Mouse (Mus musculus): ENCODE measurements at regions not wholly inside any gene's neighbourhood (a gene's known extent, or its start where the extent isn't known, plus 50 kb on each side); places are given as distances from the start of the nearest gene placed in this dataset.

GRCm38 (mm10) chr4:8417821-8418220 lies 179.0 kb upstream of the Car8 start:
- Histone ChIP-seq H3ac (ENCODE audit: control insufficient read depth, insufficient read length, low read depth) (no peak overlapping the region), H3K79me3 (ENCODE audit: low read depth) (no peaks in the 10 kb centered on the region), H3K36me3 (ENCODE audit: control insufficient read depth, insufficient read depth) (no peaks in the 10 kb centered on the region), H3K79me2 (ENCODE audit: control insufficient read depth, insufficient read depth) (no peaks in the 10 kb centered on the region), H3K27me3 (ENCODE audit: control insufficient read depth, insufficient read depth, insufficient read length) (no peaks in the 10 kb centered on the region), H3K4me3 (ENCODE audit: insufficient read depth, poor library complexity, severe bottlenecking) (no peak overlapping the region)
- TF ChIP-seq FOSL1 (IDR thresholded peaks at IDR 0.05; ENCODE audit: insufficient read depth, low read length, poor library complexity, severe bottlenecking) (no peak), MYOG (IDR thresholded peaks at IDR 0.05; ENCODE audit: control insufficient read depth, extremely low read depth, insufficient read length) (no peak), CEBPB (IDR thresholded peaks at IDR 0.05; ENCODE audit: low read depth) (no peak), MYOD1 (IDR thresholded peaks at IDR 0.05; ENCODE audit: control insufficient read depth, insufficient read length, low read depth) (no peak), CTCF (IDR thresholded peaks at IDR 0.05; ENCODE audit: control insufficient read depth, insufficient read depth, insufficient read length) (no peak), MAX (IDR thresholded peaks at IDR 0.05) (no peak), USF1 (IDR thresholded peaks at IDR 0.05; ENCODE audit: low read depth) (no peak)

DNA sequence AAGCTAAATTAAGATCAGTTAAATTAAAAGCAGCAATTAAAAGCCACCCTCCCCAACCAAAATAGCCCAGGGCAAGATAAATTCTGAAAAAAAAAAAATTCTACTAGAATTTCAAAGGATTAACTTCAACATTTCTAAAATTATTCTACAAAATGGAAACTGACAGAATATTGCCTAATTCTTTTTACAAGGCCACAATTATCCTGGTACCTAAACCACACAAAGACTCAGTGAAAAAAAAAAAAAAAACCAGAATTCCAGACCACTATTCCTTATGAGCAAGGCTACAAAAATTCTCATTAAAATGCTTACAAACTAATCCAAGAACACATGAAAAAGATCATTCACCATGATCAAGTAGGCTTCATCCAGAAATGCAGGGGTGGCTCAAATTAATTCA lies 174.5 kb upstream of the Car8 start:
- H3K79me2 ChIP-seq (ENCODE audit: control insufficient read depth, insufficient read depth): no peaks in the 10 kb centered on the region
- no peak overlapping the region for H3K4me3 ChIP-seq (ENCODE audit: insufficient read depth, poor library complexity, severe bottlenecking)
- no peak for TF ChIP-seq MYOG (IDR thresholded peaks at IDR 0.05; ENCODE audit: control insufficient read depth, extremely low read depth, insufficient read length)
- no peak for TF ChIP-seq MYOD1 (IDR thresholded peaks at IDR 0.05; ENCODE audit: control insufficient read depth, insufficient read length, low read depth)
- peak; percentile 41 for TF ChIP-seq CEBPB (IDR thresholded peaks at IDR 0.05; ENCODE audit: low read depth)
- no peak for TF ChIP-seq CTCF (IDR thresholded peaks at IDR 0.05; ENCODE audit: control insufficient read depth, insufficient read depth, insufficient read length)
- no peak for TF ChIP-seq MAX (IDR thresholded peaks at IDR 0.05)
- H3K36me3 ChIP-seq (ENCODE audit: control insufficient read depth, insufficient read depth): no peaks in the 10 kb centered on the region
- H3K79me3 ChIP-seq (ENCODE audit: low read depth): no peaks in the 10 kb centered on the region
- no peak overlapping the region for H3ac ChIP-seq (ENCODE audit: control insufficient read depth, insufficient read length, low read depth)
- H3K27me3 ChIP-seq (ENCODE audit: control insufficient read depth, insufficient read depth, insufficient read length): no peaks in the 10 kb centered on the region

GRCm38 (mm10) chr4:8400069-8400468 lies 161.2 kb upstream of the Car8 start:
- no peaks in the 10 kb centered on the region for H3K27me3 ChIP-seq (ENCODE audit: control insufficient read depth, insufficient read depth, insufficient read length)
- no peak for TF ChIP-seq MYOD1 (IDR thresholded peaks at IDR 0.05; ENCODE audit: control insufficient read depth, insufficient read length, low read depth)
- no peak for TF ChIP-seq USF1 (IDR thresholded peaks at IDR 0.05; ENCODE audit: low read depth)
- no peak for TF ChIP-seq MYOG (IDR thresholded peaks at IDR 0.05; ENCODE audit: control insufficient read depth, extremely low read depth, insufficient read length)
- TF ChIP-seq CEBPB (IDR thresholded peaks at IDR 0.05; ENCODE audit: low read depth): no peak
- no peak for TF ChIP-seq CTCF (IDR thresholded peaks at IDR 0.05; ENCODE audit: control insufficient read depth, insufficient read depth, insufficient read length)
- no peak for TF ChIP-seq MAX (IDR thresholded peaks at IDR 0.05)
- no peak for TF ChIP-seq FOSL1 (IDR thresholded peaks at IDR 0.05; ENCODE audit: insufficient read depth, low read length, poor library complexity, severe bottlenecking)
- no peak overlapping the region for H3ac ChIP-seq (ENCODE audit: control insufficient read depth, insufficient read length, low read depth)
- H3K4me3 ChIP-seq (ENCODE audit: insufficient read depth, poor library complexity, severe bottlenecking): no peak overlapping the region
- H3K79me2 ChIP-seq (ENCODE audit: control insufficient read depth, insufficient read depth): no peaks in the 10 kb centered on the region
- H3K79me3 ChIP-seq (ENCODE audit: low read depth): no peaks in the 10 kb centered on the region
- no peaks in the 10 kb centered on the region for H3K36me3 ChIP-seq (ENCODE audit: control insufficient read depth, insufficient read depth)

GRCm38 (mm10) chr4:8399430-8399829 lies 160.6 kb upstream of the Car8 start:
- Histone ChIP-seq H3K79me2 (ENCODE audit: control insufficient read depth, insufficient read depth) (no peaks in the 10 kb centered on the region), H3K79me3 (ENCODE audit: low read depth) (no peaks in the 10 kb centered on the region), H3K36me3 (ENCODE audit: control insufficient read depth, insufficient read depth) (no peaks in the 10 kb centered on the region), H3ac (ENCODE audit: control insufficient read depth, insufficient read length, low read depth) (no peak overlapping the region), H3K27me3 (ENCODE audit: control insufficient read depth, insufficient read depth, insufficient read length) (no peaks in the 10 kb centered on the region), H3K4me3 (ENCODE audit: insufficient read depth, poor library complexity, severe bottlenecking) (no peak overlapping the region)
- no peak for TF ChIP-seq MAX (IDR thresholded peaks at IDR 0.05)
- no peak for TF ChIP-seq MYOG (IDR thresholded peaks at IDR 0.05; ENCODE audit: control insufficient read depth, extremely low read depth, insufficient read length)
- TF ChIP-seq CTCF (IDR thresholded peaks at IDR 0.05; ENCODE audit: control insufficient read depth, insufficient read depth, insufficient read length): no peak
- no peak for TF ChIP-seq FOSL1 (IDR thresholded peaks at IDR 0.05; ENCODE audit: insufficient read depth, low read length, poor library complexity, severe bottlenecking)
- TF ChIP-seq CEBPB (IDR thresholded peaks at IDR 0.05; ENCODE audit: low read depth): no peak
- TF ChIP-seq MYOD1 (IDR thresholded peaks at IDR 0.05; ENCODE audit: control insufficient read depth, insufficient read length, low read depth): no peak
- no peak for TF ChIP-seq USF1 (IDR thresholded peaks at IDR 0.05; ENCODE audit: low read depth)

GRCm38 (mm10) chr4:8398969-8399368 lies 160.1 kb upstream of the Car8 start:
- TF ChIP-seq FOSL1 (IDR thresholded peaks at IDR 0.05; ENCODE audit: insufficient read depth, low read length, poor library complexity, severe bottlenecking) (no peak), MAX (IDR thresholded peaks at IDR 0.05) (no peak), MYOG (IDR thresholded peaks at IDR 0.05; ENCODE audit: control insufficient read depth, extremely low read depth, insufficient read length) (no peak), CTCF (IDR thresholded peaks at IDR 0.05; ENCODE audit: control insufficient read depth, insufficient read depth, insufficient read length) (no peak), USF1 (IDR thresholded peaks at IDR 0.05; ENCODE audit: low read depth) (no peak), CEBPB (IDR thresholded peaks at IDR 0.05; ENCODE audit: low read depth) (no peak)
- Histone ChIP-seq H3K79me3 (ENCODE audit: low read depth) (no peaks in the 10 kb centered on the region), H3K4me3 (ENCODE audit: insufficient read depth, poor library complexity, severe bottlenecking) (no peak overlapping the region), H3ac (ENCODE audit: control insufficient read depth, insufficient read length, low read depth) (no peak overlapping the region), H3K79me2 (ENCODE audit: control insufficient read depth, insufficient read depth) (no peaks in the 10 kb centered on the region), H3K36me3 (ENCODE audit: control insufficient read depth, insufficient read depth) (no peaks in the 10 kb centered on the region), H3K27me3 (ENCODE audit: control insufficient read depth, insufficient read depth, insufficient read length) (no peaks in the 10 kb centered on the region)

DNA sequence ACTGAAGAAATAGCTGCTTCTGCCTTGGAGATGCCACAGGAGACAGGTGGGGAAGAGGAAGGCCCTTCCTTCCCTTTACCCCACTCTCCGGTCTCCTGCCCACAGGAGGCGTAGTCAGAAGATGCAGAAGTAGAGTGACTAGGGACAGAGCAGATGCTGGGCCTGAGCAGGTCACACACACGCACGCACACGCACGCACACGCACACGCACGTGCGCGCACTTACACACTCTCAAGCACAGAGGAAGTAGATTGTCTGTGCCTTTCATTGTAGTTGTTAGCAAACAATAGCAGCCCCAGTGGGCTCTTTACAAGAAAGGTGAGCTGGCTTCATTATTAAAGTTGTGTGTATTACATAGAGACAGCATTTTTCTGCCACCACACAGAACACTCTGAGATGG lies 144.3 kb upstream of the Car8 start:
- no peaks in the 10 kb centered on the region for H3K36me3 ChIP-seq (ENCODE audit: control insufficient read depth, insufficient read depth)
- H3K4me3 ChIP-seq (ENCODE audit: insufficient read depth, poor library complexity, severe bottlenecking): no peak overlapping the region
- H3K79me2 ChIP-seq (ENCODE audit: control insufficient read depth, insufficient read depth): no peaks in the 10 kb centered on the region
- H3K27me3 ChIP-seq (ENCODE audit: control insufficient read depth, insufficient read depth, insufficient read length): no peaks in the 10 kb centered on the region
- no peak overlapping the region for H3ac ChIP-seq (ENCODE audit: control insufficient read depth, insufficient read length, low read depth)
- TF ChIP-seq FOSL1 (IDR thresholded peaks at IDR 0.05; ENCODE audit: insufficient read depth, low read length, poor library complexity, severe bottlenecking): no peak
- TF ChIP-seq MAX (IDR thresholded peaks at IDR 0.05): no peak
- TF ChIP-seq USF1 (IDR thresholded peaks at IDR 0.05; ENCODE audit: low read depth): no peak
- no peak for TF ChIP-seq CTCF (IDR thresholded peaks at IDR 0.05; ENCODE audit: control insufficient read depth, insufficient read depth, insufficient read length)
- no peak for TF ChIP-seq MYOD1 (IDR thresholded peaks at IDR 0.05; ENCODE audit: control insufficient read depth, insufficient read length, low read depth)
- no peak for TF ChIP-seq MYOG (IDR thresholded peaks at IDR 0.05; ENCODE audit: control insufficient read depth, extremely low read depth, insufficient read length)
- no peak for TF ChIP-seq CEBPB (IDR thresholded peaks at IDR 0.05; ENCODE audit: low read depth)
- no peaks in the 10 kb centered on the region for H3K79me3 ChIP-seq (ENCODE audit: low read depth)
